Mouse (Mus musculus) CH12.LX (cell line): Measurements from ENCODE around the gene Ppp2r5c. TPM values are rescaled to one million over a fixed set of nuclear protein-coding genes. Genes with fewer than 3 reads are reported as not detected.
A peak's percentile ranks its signal among the peaks of the same experiment; 100 is the strongest.

Experiments
- DNase-seq: peaks from one replicate; pipeline ENCODE4 v3.0.0-alpha.2; 2013; ENCODE audit errors: extremely low read depth
- H3K27ac ChIP-seq: 2 replicates; pipeline ENCODE4 v1.5.1; 2012; ENCODE audit warnings: low read depth, mild to moderate bottlenecking, control low read depth, moderate library complexity; ENCODE audit not compliant: insufficient read depth
- H3K27me3 ChIP-seq: replicated peaks from 2 replicates; pipeline ENCODE3; 2012; ENCODE audit warnings: inconsistent platforms
- H3K36me3 ChIP-seq, 2 experiments: replicated peaks in 1 of 2; 2 replicates each; pipeline versions ENCODE3 to v1.6.1; 2012; ENCODE audit warnings: inconsistent platforms in 1 of 2, low read length in 1 of 2, mild to moderate bottlenecking in 1 of 2, mixed read lengths in 1 of 2, moderate library complexity in 1 of 2; ENCODE audit not compliant: control insufficient read depth in 1 of 2, insufficient read depth in 1 of 2
- H3K4me1 ChIP-seq, 2 experiments: 2 replicates each; pipeline ENCODE4 v1.6.1; 2012; ENCODE audit warnings: inconsistent platforms in 1 of 2, moderate library complexity in 1 of 2; ENCODE audit not compliant: insufficient read depth in 2 of 2, control insufficient read depth in 1 of 2
- H3K4me2 ChIP-seq: 2 replicates; pipeline ENCODE4 v1.6.1; 2012; ENCODE audit warnings: low read depth, mild to moderate bottlenecking, control low read depth; ENCODE audit not compliant: poor library complexity, insufficient read depth, severe bottlenecking
- H3K4me3 ChIP-seq, 3 experiments: fragments of 150-350 bp in 1 of 3; sonication (generic) in 1 of 3; replicated peaks in 1 of 3; 2 replicates each; pipeline versions ENCODE3 to v1.5.1; 2011 to 2012; ENCODE audit warnings: low read depth in 2 of 3, low read length in 2 of 3, mild to moderate bottlenecking in 2 of 3, moderate library complexity in 2 of 3, control low read depth in 1 of 3, improper control_type of control experiment in 1 of 3, inconsistent platforms in 1 of 3, mixed read lengths in 1 of 3; ENCODE audit not compliant: poor library complexity in 1 of 3
- H3K79me2 ChIP-seq: replicated peaks from 2 replicates; pipeline ENCODE4 v1.6.1; 2012; ENCODE audit warnings: mild to moderate bottlenecking, moderate library complexity; ENCODE audit not compliant: control insufficient read depth, poor library complexity, insufficient read depth, severe bottlenecking; ENCODE audit errors: extremely low read depth
- H3K9ac ChIP-seq: 2 replicates; pipeline ENCODE4 v1.6.1; 2012; ENCODE audit warnings: low read depth, mild to moderate bottlenecking, control low read depth, moderate library complexity; ENCODE audit not compliant: insufficient read depth
- H3K9me3 ChIP-seq: replicated peaks from 2 replicates; pipeline ENCODE3; 2012; ENCODE audit warnings: low read length, inconsistent platforms, mixed read lengths
- BHLHE40 ChIP-seq: IDR thresholded peaks from 2 replicates; pipeline ENCODE4 v1.6.1; 2011; ENCODE audit warnings: mild to moderate bottlenecking, low read depth, low read length, improper control_type of control experiment
- CHD1 ChIP-seq: IDR thresholded peaks from 2 replicates; pipeline ENCODE4 v1.6.1; 2012; ENCODE audit warnings: low read depth, low read length, improper control_type of control experiment, inconsistent platforms
- CHD2 ChIP-seq: IDR thresholded peaks from 2 replicates; pipeline ENCODE4 v1.6.1; 2011; ENCODE audit warnings: low read length, improper control_type of control experiment
- CTCF ChIP-seq, 2 experiments: IDR thresholded peaks in 1 of 2; conservative IDR thresholded peaks in 1 of 2; 2 replicates each; pipeline ENCODE4 v1.5.1; 2011 to 2012; ENCODE audit warnings: low read depth in 2 of 2, low read length in 2 of 2, improper control_type of control experiment in 1 of 2, inconsistent platforms in 1 of 2, mild to moderate bottlenecking in 1 of 2, moderate library complexity in 1 of 2
- E2F4 ChIP-seq: IDR thresholded peaks from 2 replicates; pipeline ENCODE4 v1.6.1; 2011; ENCODE audit warnings: low read depth, low read length, improper control_type of control experiment; ENCODE audit not compliant: insufficient replicate concordance
- ELF1 ChIP-seq: IDR thresholded peaks from 2 replicates; pipeline ENCODE4 v1.6.1; 2014; ENCODE audit warnings: low read depth, mild to moderate bottlenecking, inconsistent platforms, low read length, improper control_type of control experiment
- EP300 ChIP-seq: IDR thresholded peaks from 2 replicates; pipeline ENCODE4 v1.6.1; 2011; ENCODE audit warnings: low read length, improper control_type of control experiment
- ETS1 ChIP-seq: conservative IDR thresholded peaks from 2 replicates; pipeline ENCODE4 v1.6.1; 2012; ENCODE audit warnings: low read depth, mild to moderate bottlenecking, inconsistent platforms, low read length, improper control_type of control experiment, moderate library complexity
- GABPA ChIP-seq: IDR thresholded peaks from 2 replicates; pipeline ENCODE4 v1.6.1; 2012; ENCODE audit warnings: low read depth, low read length, improper control_type of control experiment, inconsistent platforms; ENCODE audit not compliant: insufficient replicate concordance
- HCFC1 ChIP-seq: IDR thresholded peaks from 2 replicates; pipeline ENCODE4 v1.6.1; 2012; ENCODE audit warnings: low read depth, mild to moderate bottlenecking, inconsistent platforms, low read length, improper control_type of control experiment
- IRF4 ChIP-seq: IDR thresholded peaks from 2 replicates; pipeline ENCODE4 v1.6.1; 2014; ENCODE audit warnings: low read depth, mild to moderate bottlenecking, inconsistent platforms, low read length, improper control_type of control experiment
- JUN ChIP-seq: IDR thresholded peaks from 2 replicates; pipeline ENCODE4 v1.6.1; 2011; ENCODE audit warnings: low read depth, mild to moderate bottlenecking, low read length, improper control_type of control experiment, moderate library complexity; ENCODE audit not compliant: insufficient read depth
- JUND ChIP-seq: conservative IDR thresholded peaks from 2 replicates; pipeline ENCODE4 v1.6.1; 2011; ENCODE audit warnings: low read depth, low read length, improper control_type of control experiment
- KAT2A ChIP-seq: IDR thresholded peaks from 2 replicates; pipeline ENCODE4 v1.6.1; 2012; ENCODE audit warnings: low read length, improper control_type of control experiment, inconsistent platforms; ENCODE audit not compliant: insufficient replicate concordance
- MAFK ChIP-seq: IDR thresholded peaks from 2 replicates; pipeline ENCODE4 v1.6.1; 2011; ENCODE audit warnings: low read length, improper control_type of control experiment; ENCODE audit not compliant: insufficient replicate concordance
- MAX ChIP-seq: IDR thresholded peaks from 2 replicates; pipeline ENCODE4 v1.6.1; 2011; ENCODE audit warnings: low read length, improper control_type of control experiment
- MAZ ChIP-seq: IDR thresholded peaks from 2 replicates; pipeline ENCODE4 v1.6.1; 2012; ENCODE audit warnings: low read depth, mild to moderate bottlenecking, inconsistent platforms, low read length, improper control_type of control experiment, moderate library complexity
- MEF2A ChIP-seq: IDR thresholded peaks from 2 replicates; pipeline ENCODE4 v1.6.1; 2014; ENCODE audit warnings: low read depth, mild to moderate bottlenecking, inconsistent platforms, low read length, improper control_type of control experiment, borderline replicate concordance
- MXI1 ChIP-seq: IDR thresholded peaks from 2 replicates; pipeline ENCODE4 v1.6.1; 2011; ENCODE audit warnings: mild to moderate bottlenecking, low read depth, low read length, improper control_type of control experiment
- MYC ChIP-seq: IDR thresholded peaks from 2 replicates; pipeline ENCODE4 v1.6.1; 2011; ENCODE audit warnings: low read depth, mild to moderate bottlenecking, improper control_type of control experiment, low read length
- NELFE ChIP-seq: IDR thresholded peaks from 2 replicates; pipeline ENCODE4 v1.6.1; 2011; ENCODE audit warnings: low read depth, low read length, improper control_type of control experiment
- NRF1 ChIP-seq: IDR thresholded peaks from 2 replicates; pipeline ENCODE4 v1.6.1; 2014; ENCODE audit warnings: low read depth, mild to moderate bottlenecking, inconsistent platforms, low read length, improper control_type of control experiment, moderate library complexity
- PAX5 ChIP-seq: IDR thresholded peaks from 2 replicates; pipeline ENCODE4 v1.6.1; 2012; ENCODE audit warnings: low read length, inconsistent platforms, mixed read lengths
- POLR2A ChIP-seq: IDR thresholded peaks from 2 replicates; pipeline ENCODE4 v1.6.1; 2011; ENCODE audit warnings: low read depth, mild to moderate bottlenecking, improper control_type of control experiment, low read length
- POLR2AphosphoS2 ChIP-seq: IDR thresholded peaks from 2 replicates; pipeline ENCODE4 v1.6.1; 2011; ENCODE audit warnings: low read depth, low read length, improper control_type of control experiment
- RAD21 ChIP-seq: IDR thresholded peaks from 2 replicates; pipeline ENCODE4 v1.6.1; 2011; ENCODE audit warnings: low read depth, mild to moderate bottlenecking, low read length, improper control_type of control experiment, moderate library complexity
- RCOR1 ChIP-seq: conservative IDR thresholded peaks from 2 replicates; pipeline ENCODE4 v1.6.1; 2012; ENCODE audit warnings: low read depth, mild to moderate bottlenecking, inconsistent platforms, low read length, improper control_type of control experiment
- SIN3A ChIP-seq: IDR thresholded peaks from 2 replicates; pipeline ENCODE4 v1.6.1; 2012; ENCODE audit warnings: low read length, improper control_type of control experiment, inconsistent platforms
- SMC3 ChIP-seq: IDR thresholded peaks from 2 replicates; pipeline ENCODE4 v1.6.1; 2011; ENCODE audit warnings: low read depth, low read length, improper control_type of control experiment
- TBP ChIP-seq: conservative IDR thresholded peaks from 2 replicates; pipeline ENCODE4 v1.6.1; 2011; ENCODE audit warnings: low read depth, low read length, improper control_type of control experiment
- TCF12 ChIP-seq: IDR thresholded peaks from 2 replicates; pipeline ENCODE4 v1.6.1; 2014; ENCODE audit warnings: low read depth, mild to moderate bottlenecking, inconsistent platforms, low read length, improper control_type of control experiment
- UBTF ChIP-seq: IDR thresholded peaks from 2 replicates; pipeline ENCODE4 v1.6.1; 2012; ENCODE audit warnings: low read depth, mild to moderate bottlenecking, inconsistent platforms, low read length, improper control_type of control experiment, moderate library complexity
- USF1 ChIP-seq: IDR thresholded peaks from 2 replicates; pipeline ENCODE4 v1.6.1; 2014; ENCODE audit warnings: low read depth, mild to moderate bottlenecking, inconsistent platforms, low read length, improper control_type of control experiment
- USF2 ChIP-seq: conservative IDR thresholded peaks from 2 replicates; pipeline ENCODE4 v1.6.1; 2011; ENCODE audit warnings: low read depth, low read length, improper control_type of control experiment
- ZC3H11A ChIP-seq: IDR thresholded peaks from 2 replicates; pipeline ENCODE4 v1.6.1; 2012; ENCODE audit warnings: low read depth, mild to moderate bottlenecking, inconsistent platforms, low read length, improper control_type of control experiment
- ZKSCAN1 ChIP-seq: IDR thresholded peaks from 2 replicates; pipeline ENCODE4 v1.6.1; 2012; ENCODE audit warnings: low read depth, inconsistent platforms, low read length, improper control_type of control experiment, borderline replicate concordance
- ZMIZ1 ChIP-seq: IDR thresholded peaks from 2 replicates; pipeline ENCODE4 v1.6.1; 2012; ENCODE audit warnings: low read depth, mild to moderate bottlenecking, inconsistent platforms, low read length, improper control_type of control experiment
- ZNF384 ChIP-seq: IDR thresholded peaks from 2 replicates; pipeline ENCODE4 v1.6.1; 2012; ENCODE audit warnings: low read depth, low read length, improper control_type of control experiment, inconsistent platforms
- dilution Hi-C: fragments of 300-500 bp; cut with MboI; formaldehyde crosslinking; loops from 2 replicates; pipeline ENCODE4 v1.14.3; 2020; ENCODE audit warnings: low sequenced_read_pairs; ENCODE audit not compliant: extremely low pct_unique_long_range_greater_than_20kb, extremely low pct_ligation_motif_present
- in situ Hi-C: fragments of 300-500 bp; cut with MboI; formaldehyde crosslinking; loops from 3 replicates; pipeline ENCODE4 v1.14.3; 2019; ENCODE audit warnings: low sequenced_read_pairs, low pct_ligation_motif_present, low pct_unique_long_range_greater_than_20kb, mixed read lengths
- polyA plus RNA-seq: library from polyadenylated mRNA; unstranded; fragments of >175 nt; gene quantifications from 2 replicates; pipeline ENCODE4 v1.2.1, GENCODE M21; 2012; ENCODE audit warnings: low read depth; ENCODE audit not compliant: insufficient read length
- total RNA-seq, 2 experiments: library from RNA; depleted of rRNA; stranded (reverse); fragments of 300-350 nt in 1 of 2; fragments of >200 nt in 1 of 2; gene quantifications; 2 replicates each; pipeline ENCODE4 v1.2.3; 2012 to 2014

Ppp2r5c gene
- total and polyA plus RNA-seq, 3 experiments, result 71.6 to 111 (median 97.7) TPM

DNA sequence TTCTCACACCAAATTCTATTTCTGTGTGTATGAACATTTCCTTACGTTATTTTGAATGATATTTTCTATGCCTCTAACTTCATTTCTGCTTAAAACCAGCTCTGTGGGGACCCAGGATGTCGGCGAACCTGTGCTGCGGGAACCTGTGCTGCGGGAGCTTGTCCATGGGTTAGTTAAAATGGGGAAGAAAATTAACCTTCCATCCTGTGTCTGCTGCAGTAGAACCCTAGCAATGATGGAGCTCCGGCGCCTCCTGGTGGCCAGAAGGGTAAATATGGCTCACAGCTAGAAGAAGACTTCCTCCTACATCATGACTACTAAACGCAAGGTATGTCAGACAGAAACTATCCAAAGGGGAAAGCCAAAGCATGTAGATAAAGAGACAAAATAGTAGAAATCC, 48.6 kb upstream of the Ppp2r5c start:
- in situ Hi-C loops, result loop anchor here (25.0 kb wide), 1 partner anchor 361 kb away; no protein-coding TSS in a partner anchor
- H3K4me3 ChIP-seq, result no peak overlapping the region
- peaks cover 8% of the 10 kb centered on the region for H3K9me3 ChIP-seq
- H3K79me2 ChIP-seq, result no peaks in the 10 kb centered on the region
- H3K4me2 ChIP-seq, result 0 out of 2 replicates have a peak overlapping the region, but pooled peaks have one; percentile 34
- DNase-seq, result peak; percentile 74
- no peak for TF ChIP-seq ZMIZ1
- no peak for TF ChIP-seq USF1
- no peak for TF ChIP-seq CHD1
- TF ChIP-seq TBP, result no peak
- TF ChIP-seq MAX, result no peak
- TF ChIP-seq MYC, result no peak
- TF ChIP-seq HCFC1, result no peak
- TF ChIP-seq JUN, result no peak
- peak; percentile 97 for TF ChIP-seq RAD21
- no peak for TF ChIP-seq MAFK
- no peak for TF ChIP-seq JUND
- TF ChIP-seq TCF12, result no peak
- 0 out of 2 replicates have a peak, but pooled peaks have one; percentile 16 for TF ChIP-seq MEF2A
- no peak for TF ChIP-seq CHD2
- no peak for TF ChIP-seq ETS1
- TF ChIP-seq MXI1, result no peak
- TF ChIP-seq UBTF, result no peak
- TF ChIP-seq USF2, result no peak
- TF ChIP-seq NELFE, result no peak; the same call in 1 of the 2 replicates
- TF ChIP-seq PAX5, result no peak
- peak; percentile 81 to 95 for TF ChIP-seq CTCF (conservative IDR thresholded peaks at IDR 0.05 in 1 of 2, IDR thresholded peaks at IDR 0.05 in 1 of 2; ENCODE audit: low read depth in 2 of 2, low read length in 2 of 2)
- peak; percentile 46; the same call in 1 of the 2 replicates for TF ChIP-seq ELF1
- 0 out of 2 replicates have a peak, but pooled peaks have one; percentile 31 for TF ChIP-seq SIN3A
- no peak for TF ChIP-seq RCOR1
- no peak for TF ChIP-seq POLR2A
- peak; percentile 53 for TF ChIP-seq ZC3H11A
- TF ChIP-seq KAT2A, result no peak
- no peak for TF ChIP-seq IRF4
- TF ChIP-seq MAZ, result no peak
- TF ChIP-seq E2F4, result no peak
- TF ChIP-seq POLR2AphosphoS2, result no peak
- TF ChIP-seq BHLHE40, result no peak
- no peak for TF ChIP-seq EP300
- no peak for TF ChIP-seq ZNF384
- TF ChIP-seq ZKSCAN1, result no peak
- peak; percentile 88 for TF ChIP-seq SMC3
- no peak for TF ChIP-seq NRF1
- TF ChIP-seq GABPA, result no peak
- H3K36me3 ChIP-seq, result no peaks in the 10 kb centered on the region
- dilution Hi-C loops, result no loop called here
- no peaks in the 10 kb centered on the region for H3K4me1 ChIP-seq
- H3K27me3 ChIP-seq, result peaks cover 45% of the 10 kb centered on the region
- H3K27ac ChIP-seq, result no peak overlapping the region
- H3K9ac ChIP-seq, result no peak overlapping the region
